ENCODE assay signal across 10 mouse cellular contexts in the genomic region with DNA sequence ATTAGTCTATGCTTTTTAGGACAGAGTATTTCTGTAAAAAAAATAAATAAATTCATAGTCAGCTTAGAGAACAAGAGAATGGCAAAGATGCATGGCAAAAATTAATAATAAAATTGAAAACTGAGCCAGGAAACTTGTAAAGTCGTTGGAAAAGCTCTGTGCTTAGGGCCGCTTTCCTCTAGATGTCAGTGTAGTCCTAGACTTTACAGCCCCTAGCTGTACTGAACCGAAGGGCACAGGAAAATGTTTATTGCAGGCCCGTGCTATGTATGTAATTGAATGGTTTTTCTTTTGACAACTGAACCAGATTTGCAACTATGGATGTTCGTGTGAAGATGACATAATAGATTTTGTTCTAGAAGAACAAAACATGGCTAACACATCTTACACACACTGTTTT. TPM values are rescaled to one million over a fixed set of nuclear protein-coding genes. Genes with fewer than 3 reads are reported as not detected.
DNase-seq lines count a peak whose midpoint lies in the region; ATAC-seq and TF ChIP-seq lines count a peak whose summit lies in the region.
"Had no signal": no experiment of that assay in that cellular context is flagged by ENCODE, and none has a peak within 500 bp of the region (broad histone marks: within the 10 kb centered on the region; RNA-seq: fewer than 3 reads in every experiment).

No protein-coding gene starts in this region.

- no peaks in the 10 kb centered on the region for H3K4me1 ChIP-seq in lung, embryonic 14.5 days (ENCODE audit: insufficient read depth)
- H3K4me1 ChIP-seq in lung, adult 2 months (ENCODE audit: control insufficient read depth, insufficient read depth, low read length): peaks cover 2% of the 10 kb centered on the region; the same call in 1 of the 2 replicates
- H3K4me1 ChIP-seq in hindbrain, embryonic 12.5 days: peaks cover 6% of the 10 kb centered on the region
- H3K4me1 ChIP-seq in midbrain, embryonic 15.5 days: peaks cover 6% of the 10 kb centered on the region; the same call in 1 of the 2 replicates

- no peaks in the 10 kb centered on the region for H3K9me3 ChIP-seq in lung, embryonic 14.5 days (ENCODE audit: low read depth, low read length)
- no peaks in the 10 kb centered on the region for H3K9me3 ChIP-seq in hindbrain, embryonic 12.5 days (replicated peaks)
- no peaks in the 10 kb centered on the region for H3K9me3 ChIP-seq in midbrain, embryonic 15.5 days
- H3K9me3 ChIP-seq: embryonic facial prominence, embryonic 13.5 days had no signal

- peak; percentile 79 for TF ChIP-seq CTCF in lung, embryonic 14.5 days (IDR thresholded peaks at IDR 0.05; ENCODE audit: low read depth)
- no peak for TF ChIP-seq CTCF in lung, adult 2 months (IDR thresholded peaks at IDR 0.05; ENCODE audit: insufficient read depth, low read length)

- H3K27me3 ChIP-seq in lung, embryonic 14.5 days (ENCODE audit: insufficient read depth, low read length): no peaks in the 10 kb centered on the region
- H3K27me3 ChIP-seq in hindbrain, embryonic 12.5 days: no peaks in the 10 kb centered on the region
- H3K27me3 ChIP-seq in midbrain, embryonic 15.5 days (replicated peaks): no peaks in the 10 kb centered on the region
- H3K27me3 ChIP-seq: embryonic facial prominence, embryonic 13.5 days had no signal

- no peak overlapping the region for H3K9ac ChIP-seq in lung, embryonic 14.5 days
- H3K9ac ChIP-seq in hindbrain, embryonic 12.5 days: no peak overlapping the region
- H3K9ac ChIP-seq in midbrain, embryonic 15.5 days: no peak overlapping the region
- H3K9ac ChIP-seq: embryonic facial prominence, embryonic 13.5 days had no signal

- no peaks in the 10 kb centered on the region for H3K36me3 ChIP-seq in lung, embryonic 14.5 days (ENCODE audit: insufficient read depth)
- H3K36me3 ChIP-seq in hindbrain, embryonic 12.5 days: no peaks in the 10 kb centered on the region
- no peaks in the 10 kb centered on the region for H3K36me3 ChIP-seq in midbrain, embryonic 15.5 days (replicated peaks)
- H3K36me3 ChIP-seq: embryonic facial prominence, embryonic 13.5 days had no signal

- peak; percentile 66 to 75 for DNase-seq in cerebellum, postnatal 10 days
- DNase-seq in cerebellum, adult 18-20 months: no peak
- peak; percentile 81 for DNase-seq in lung, embryonic 14.5 days
- no peak for DNase-seq in lung, adult 2 months
- DNase-seq in spleen, adult 12 weeks (ENCODE audit: low spot score): no peak
- DNase-seq in urinary bladder, postnatal 36 days (ENCODE audit: low spot score in 2 of 2): no peak

- TF ChIP-seq POLR2A in lung, adult 2 months (IDR thresholded peaks at IDR 0.05; ENCODE audit: borderline replicate concordance, extremely low read depth, low read depth, low read length): no peak

- H3K4me3 ChIP-seq in lung, embryonic 14.5 days (ENCODE audit: low read depth, low read length): no peak overlapping the region
- H3K4me3 ChIP-seq in lung, adult 2 months (replicated peaks; ENCODE audit: extremely low read depth, low read depth, low read length): no peak overlapping the region
- no peak overlapping the region for H3K4me3 ChIP-seq in hindbrain, embryonic 12.5 days
- no peak overlapping the region for H3K4me3 ChIP-seq in midbrain, embryonic 15.5 days
- H3K4me3 ChIP-seq: embryonic facial prominence, embryonic 13.5 days had no signal

- WGBS in lung, embryonic 14.5 days: 7% methylated on average over 5 of the region's 5 CpGs
- 16% methylated on average over 5 of the region's 5 CpGs for WGBS in lung, adult 2 months
- 29% methylated on average over 5 of the region's 5 CpGs for WGBS in hindbrain, embryonic 12.5 days
- WGBS in midbrain, embryonic 15.5 days: 17% methylated on average over 5 of the region's 5 CpGs

- H3K27ac ChIP-seq in lung, embryonic 14.5 days (ENCODE audit: low read depth): no peak overlapping the region
- H3K27ac ChIP-seq in hindbrain, embryonic 12.5 days: no peak overlapping the region
- H3K27ac ChIP-seq in midbrain, embryonic 15.5 days: no peak overlapping the region
- H3K27ac ChIP-seq: embryonic facial prominence, embryonic 13.5 days had no signal

- no peak overlapping the region for H3K4me2 ChIP-seq in lung, embryonic 14.5 days
- no peak overlapping the region for H3K4me2 ChIP-seq in hindbrain, embryonic 12.5 days (replicated peaks)
- H3K4me2 ChIP-seq in midbrain, embryonic 15.5 days: no peak overlapping the region
- H3K4me2 ChIP-seq: embryonic facial prominence, embryonic 13.5 days had no signal

- ATAC-seq in lung, embryonic 14.5 days (ENCODE audit: insufficient read depth): peak; percentile 85
- peak; percentile 60; the same call in 1 of the 2 replicates for ATAC-seq in hindbrain, embryonic 12.5 days (ENCODE audit: low FRiP score)
- peak; percentile 92 for ATAC-seq in midbrain, embryonic 15.5 days (replicated peaks)

RNA-seq across cellular contexts. Expression of a gene that starts 32.1 kb away (rescaled TPM):
- polyA plus RNA-seq in lung, embryonic 14.5 days (2014; fragmentation: Nextera tagmentation; extraction: Ambion mirVana): not detected in 2 replicates
- not detected in 2 replicates for polyA plus RNA-seq in lung, adult 2 months (2012; rRNA removed)
- polyA plus RNA-seq in hindbrain, embryonic 12.5 days (2016; fragmentation: Nextera tagmentation; extraction: Ambion mirVana): 0.23 TPM in 1 of 2 replicates, not detected in the other
- 0.14 and 0.21 TPM in 2 replicates for polyA plus RNA-seq in midbrain, embryonic 15.5 days (2015; fragmentation: Nextera tagmentation; extraction: Ambion mirVana)
- polyA plus RNA-seq: small intestine, adult 2 months had no signal

RNA-seq across cellular contexts. Expression of a gene that starts 44.4 kb away (rescaled TPM):
- 25.9 and 26.4 TPM in 2 replicates for polyA plus RNA-seq in lung, embryonic 14.5 days (2014; fragmentation: Nextera tagmentation; extraction: Ambion mirVana)
- 28.3 and 28.9 TPM in 2 replicates for polyA plus RNA-seq in lung, adult 2 months (2012; rRNA removed)
- polyA plus RNA-seq in hindbrain, embryonic 12.5 days (2016; fragmentation: Nextera tagmentation; extraction: Ambion mirVana): 6.6 and 6.9 TPM in 2 replicates
- polyA plus RNA-seq in midbrain, embryonic 15.5 days (2015; fragmentation: Nextera tagmentation; extraction: Ambion mirVana): 9.0 and 9.2 TPM in 2 replicates

Comparison
In these comparisons a context has a peak if more than half of its experiments do, and no peak if none do; other contexts are left out.
1. DNase-seq: peak in cerebellum, postnatal 10 days (2 of 2) and lung, embryonic 14.5 days (single experiment); none in cerebellum, adult 18-20 months (0 of 2), lung, adult 2 months (single experiment), spleen, adult 12 weeks (single experiment) and urinary bladder, postnatal 36 days (0 of 2).
2. Peak in every context shown above with its lines, with median percentiles within 50 percentile points of each other: ATAC-seq.